Mouse (Mus musculus): ENCODE measurements around the gene Plcl2. TPM values are rescaled to one million over a fixed set of nuclear protein-coding genes. Genes with fewer than 3 reads are reported as not detected.
A peak's percentile ranks its signal among the peaks of the same experiment; 100 is the strongest.

Gene Plcl2
- total RNA-seq, 1 experiment = 2.7 TPM

- DNase-seq (ENCODE audit: low read depth, low spot score) = no peak
- H3K4me3 ChIP-seq (ENCODE audit: insufficient read depth in 1 of 2, low read depth in 1 of 2, low read length in 2 of 2, poor library complexity in 1 of 2, severe bottlenecking in 1 of 2) = no peak overlapping the region
- no peak overlapping the region for H3K9ac ChIP-seq (ENCODE audit: insufficient read depth, low read depth, low read length, poor library complexity, severe bottlenecking)
- TF ChIP-seq ZNF384 (IDR thresholded peaks at IDR 0.05; ENCODE audit: low read depth, low read length) (no peak), ZC3H11A (IDR thresholded peaks at IDR 0.05; ENCODE audit: borderline replicate concordance, low read depth, low read length) (no peak), CHD2 (IDR thresholded peaks at IDR 0.05; ENCODE audit: low read depth, low read length) (no peak), HCFC1 (IDR thresholded peaks at IDR 0.05; ENCODE audit: borderline replicate concordance, insufficient read depth, low read length) (no peak), MAFK (IDR thresholded peaks at IDR 0.05; ENCODE audit: insufficient read depth, low read depth, low read length) (no peak)
- H3K27ac ChIP-seq (ENCODE audit: insufficient read depth, low read depth, low read length, poor library complexity, severe bottlenecking) = no peak overlapping the region
- in situ Hi-C loops (cut with MboI; ENCODE audit: low sequenced_read_pairs in 2 of 2, unreplicated experiment in 2 of 2) = no loop called here
- H3K4me1 ChIP-seq (ENCODE audit: control insufficient read depth in 2 of 2, insufficient read depth in 2 of 2, low read length in 2 of 2, poor library complexity in 1 of 2) = no peaks in the 10 kb centered on the region
- H3K36me3 ChIP-seq (ENCODE audit: control insufficient read depth, insufficient read depth, low read length, poor library complexity, severe bottlenecking) = no peaks in the 10 kb centered on the region
- H3K9me3 ChIP-seq (ENCODE audit: control insufficient read depth, insufficient read depth, low read depth, low read length) = no peaks in the 10 kb centered on the region
Measured at GRCm38 (mm10) chr17:50675231-50675630, 166.0 kb downstream of the Plcl2 start.

- peak overlapping the region; percentile 31 to 62 for H3K4me3 ChIP-seq (ENCODE audit: insufficient read depth in 1 of 2, low read depth in 1 of 2, low read length in 2 of 2, poor library complexity in 1 of 2, severe bottlenecking in 1 of 2)
- DNase-seq (ENCODE audit: low read depth, low spot score) = no peak
- H3K27ac ChIP-seq (ENCODE audit: insufficient read depth, low read depth, low read length, poor library complexity, severe bottlenecking) = no peak overlapping the region
- H3K4me1 ChIP-seq (ENCODE audit: control insufficient read depth in 2 of 2, insufficient read depth in 2 of 2, low read length in 2 of 2, poor library complexity in 1 of 2) = no peaks in the 10 kb centered on the region
- H3K36me3 ChIP-seq (ENCODE audit: control insufficient read depth, insufficient read depth, low read length, poor library complexity, severe bottlenecking) = no peaks in the 10 kb centered on the region
- H3K9ac ChIP-seq (ENCODE audit: insufficient read depth, low read depth, low read length, poor library complexity, severe bottlenecking) = no peak overlapping the region
- H3K9me3 ChIP-seq (ENCODE audit: control insufficient read depth, insufficient read depth, low read depth, low read length) = no peaks in the 10 kb centered on the region
- TF ChIP-seq ZNF384 (IDR thresholded peaks at IDR 0.05; ENCODE audit: low read depth, low read length) = no peak
- TF ChIP-seq CHD2 (IDR thresholded peaks at IDR 0.05; ENCODE audit: low read depth, low read length) = no peak
- TF ChIP-seq ZC3H11A (IDR thresholded peaks at IDR 0.05; ENCODE audit: borderline replicate concordance, low read depth, low read length) = no peak
- no peak for TF ChIP-seq MAFK (IDR thresholded peaks at IDR 0.05; ENCODE audit: insufficient read depth, low read depth, low read length)
- no peak for TF ChIP-seq HCFC1 (IDR thresholded peaks at IDR 0.05; ENCODE audit: borderline replicate concordance, insufficient read depth, low read length)
- in situ Hi-C loops (cut with MboI; ENCODE audit: low sequenced_read_pairs in 2 of 2, unreplicated experiment in 2 of 2) = no loop called here
Measured at GRCm38 (mm10) chr17:50677334-50677733, 168.1 kb downstream of the Plcl2 start.

- Histone ChIP-seq H3K4me1 (ENCODE audit: control insufficient read depth in 2 of 2, insufficient read depth in 2 of 2, low read length in 2 of 2, poor library complexity in 1 of 2) (no peaks in the 10 kb centered on the region), H3K27ac (ENCODE audit: insufficient read depth, low read depth, low read length, poor library complexity, severe bottlenecking) (no peak overlapping the region)
- in situ Hi-C loops (cut with MboI; ENCODE audit: low sequenced_read_pairs in 2 of 2, unreplicated experiment in 2 of 2) = no loop called here
Measured at GRCm38 (mm10) chr17:50677978-50678712, 168.9 kb downstream of the Plcl2 start.

DNA sequence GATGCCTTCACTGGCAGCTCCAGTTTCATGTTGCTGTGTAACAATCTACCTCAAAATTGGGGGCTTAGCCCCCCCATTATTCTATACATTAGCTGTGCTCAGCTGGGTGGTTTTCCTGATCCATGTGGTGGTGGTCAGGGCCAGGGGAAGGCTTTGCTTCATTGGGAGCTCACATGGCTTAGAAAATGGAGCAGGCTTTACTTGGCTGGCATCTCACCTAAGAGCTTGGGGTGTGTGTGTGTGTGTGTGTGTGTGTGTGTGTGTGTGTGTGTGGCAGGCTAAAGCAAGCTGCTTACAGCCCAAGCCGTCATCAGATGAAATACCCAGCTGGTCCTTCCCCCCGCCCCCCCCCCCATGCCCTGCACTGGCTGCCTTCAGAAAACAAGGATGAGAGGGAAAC lies 169.5 kb downstream of the Plcl2 start:
- Histone ChIP-seq H3K4me3 (ENCODE audit: insufficient read depth in 1 of 2, low read depth in 1 of 2, low read length in 2 of 2, poor library complexity in 1 of 2, severe bottlenecking in 1 of 2) (no peak overlapping the region), H3K4me1 (ENCODE audit: control insufficient read depth in 2 of 2, insufficient read depth in 2 of 2, low read length in 2 of 2, poor library complexity in 1 of 2) (no peaks in the 10 kb centered on the region), H3K9ac (ENCODE audit: insufficient read depth, low read depth, low read length, poor library complexity, severe bottlenecking) (no peak overlapping the region), H3K9me3 (ENCODE audit: control insufficient read depth, insufficient read depth, low read depth, low read length) (no peaks in the 10 kb centered on the region), H3K27ac (ENCODE audit: insufficient read depth, low read depth, low read length, poor library complexity, severe bottlenecking) (no peak overlapping the region), H3K36me3 (ENCODE audit: control insufficient read depth, insufficient read depth, low read length, poor library complexity, severe bottlenecking) (no peaks in the 10 kb centered on the region)
- in situ Hi-C loops (cut with MboI; ENCODE audit: low sequenced_read_pairs in 2 of 2, unreplicated experiment in 2 of 2) = no loop called here
- DNase-seq (ENCODE audit: low read depth, low spot score) = no peak
- TF ChIP-seq MAFK (IDR thresholded peaks at IDR 0.05; ENCODE audit: insufficient read depth, low read depth, low read length) (no peak), ZNF384 (IDR thresholded peaks at IDR 0.05; ENCODE audit: low read depth, low read length) (no peak), ZC3H11A (IDR thresholded peaks at IDR 0.05; ENCODE audit: borderline replicate concordance, low read depth, low read length) (no peak), CHD2 (IDR thresholded peaks at IDR 0.05; ENCODE audit: low read depth, low read length) (no peak), HCFC1 (IDR thresholded peaks at IDR 0.05; ENCODE audit: borderline replicate concordance, insufficient read depth, low read length) (no peak)

More at GRCm38 (mm10) chr17:50677978-50678712, 168.9 kb downstream of the Plcl2 start:
- no peaks in the 10 kb centered on the region for H3K36me3 ChIP-seq (ENCODE audit: control insufficient read depth, insufficient read depth, low read length, poor library complexity, severe bottlenecking)
- H3K4me3 ChIP-seq (ENCODE audit: insufficient read depth in 1 of 2, low read depth in 1 of 2, low read length in 2 of 2, poor library complexity in 1 of 2, severe bottlenecking in 1 of 2) = peak overlapping the region in 1 of 2 experiments; percentile 62; a peak in 1 of 4 replicates
- DNase-seq (ENCODE audit: low read depth, low spot score) = peak; percentile 7
- H3K9ac ChIP-seq (ENCODE audit: insufficient read depth, low read depth, low read length, poor library complexity, severe bottlenecking) = no peak overlapping the region
- TF ChIP-seq CHD2 (IDR thresholded peaks at IDR 0.05; ENCODE audit: low read depth, low read length) = no peak
- no peak for TF ChIP-seq MAFK (IDR thresholded peaks at IDR 0.05; ENCODE audit: insufficient read depth, low read depth, low read length)
- no peak for TF ChIP-seq ZNF384 (IDR thresholded peaks at IDR 0.05; ENCODE audit: low read depth, low read length)
- TF ChIP-seq HCFC1 (IDR thresholded peaks at IDR 0.05; ENCODE audit: borderline replicate concordance, insufficient read depth, low read length) = no peak
- no peak for TF ChIP-seq ZC3H11A (IDR thresholded peaks at IDR 0.05; ENCODE audit: borderline replicate concordance, low read depth, low read length)
- H3K9me3 ChIP-seq (ENCODE audit: control insufficient read depth, insufficient read depth, low read depth, low read length) = no peaks in the 10 kb centered on the region

Measured in ES-E14 (cell line).